Mouse (Mus musculus) neural tube, embryonic 11.5 days (tissue): ENCODE results near the gene Ppme1. TPM values are rescaled to one million over a fixed set of nuclear protein-coding genes. Genes with fewer than 3 reads are reported as not detected.

Experiments used
- ATAC-seq: fragments of 200-750 bp; cut with Nextera tagmentation; 2 replicates; pipeline ENCODE4 v1.8.0; 2017; ENCODE audit warnings: moderate number of reproducible peaks, mild to moderate bottlenecking, moderate TSS enrichment, moderate library complexity; ENCODE audit not compliant: insufficient read depth, low FRiP score, low TSS enrichment
- DNase-seq: peaks from one replicate; pipeline ENCODE4 v3.0.0-alpha.2; 2015; ENCODE audit warnings: low spot score
- H3K27ac ChIP-seq: fragments of 300-500 bp; sonication (generic); 2 replicates; pipeline ENCODE4 v1.5.1; 2014; ENCODE audit warnings: low read depth, mild to moderate bottlenecking, low read length
- H3K27me3 ChIP-seq: fragments of 300-500 bp; sonication (generic); 2 replicates; pipeline ENCODE4 v1.6.1; 2014; ENCODE audit warnings: mild to moderate bottlenecking, low read length, mixed read lengths; ENCODE audit not compliant: control insufficient read depth, insufficient read depth
- H3K36me3 ChIP-seq: fragments of 300-500 bp; sonication (generic); 2 replicates; pipeline ENCODE4 v1.6.1; 2014; ENCODE audit warnings: mild to moderate bottlenecking, low read length, moderate library complexity, mixed read lengths; ENCODE audit not compliant: control insufficient read depth, insufficient read depth
- H3K4me1 ChIP-seq: fragments of 300-500 bp; sonication (generic); 2 replicates; pipeline ENCODE4 v1.6.1; 2014; ENCODE audit warnings: low read length, mixed read lengths; ENCODE audit not compliant: control insufficient read depth, insufficient read depth
- H3K4me2 ChIP-seq: fragments of 300-500 bp; sonication (generic); 2 replicates; pipeline ENCODE4 v1.6.1; 2014; ENCODE audit warnings: low read depth, mild to moderate bottlenecking, moderate library complexity
- H3K4me3 ChIP-seq: fragments of 300-500 bp; sonication (generic); 2 replicates; pipeline ENCODE4 v1.5.1; 2014; ENCODE audit warnings: low read depth, low read length
- H3K9ac ChIP-seq: fragments of 300-500 bp; sonication (generic); 2 replicates; pipeline ENCODE4 v1.6.1; 2014; ENCODE audit warnings: mild to moderate bottlenecking, low read length
- H3K9me3 ChIP-seq: fragments of 300-500 bp; sonication (generic); 2 replicates; pipeline ENCODE4 v1.6.1; 2016; ENCODE audit warnings: low read length; ENCODE audit not compliant: control insufficient read depth
- WGBS: fragments of 180-500 bp; shearing (Covaris S2); extraction: QIAGEN DNeasy Blood & Tissue Kit; methylation state at CpG from one replicate; pipeline ENCODE4 v1.1.7; 2014; 5-methylcytosine and 5-hydroxymethylcytosine counted together
- polyA plus RNA-seq: library from polyadenylated mRNA; unstranded; fragments of >200 nt; fragmentation: Nextera tagmentation; extraction: Ambion mirVana; gene quantifications from 2 replicates; pipeline ENCODE4 v1.2.1, GENCODE M21; 2014

Ppme1 gene
- polyA plus RNA-seq: 116 and 124 TPM in 2 replicates

DNA sequence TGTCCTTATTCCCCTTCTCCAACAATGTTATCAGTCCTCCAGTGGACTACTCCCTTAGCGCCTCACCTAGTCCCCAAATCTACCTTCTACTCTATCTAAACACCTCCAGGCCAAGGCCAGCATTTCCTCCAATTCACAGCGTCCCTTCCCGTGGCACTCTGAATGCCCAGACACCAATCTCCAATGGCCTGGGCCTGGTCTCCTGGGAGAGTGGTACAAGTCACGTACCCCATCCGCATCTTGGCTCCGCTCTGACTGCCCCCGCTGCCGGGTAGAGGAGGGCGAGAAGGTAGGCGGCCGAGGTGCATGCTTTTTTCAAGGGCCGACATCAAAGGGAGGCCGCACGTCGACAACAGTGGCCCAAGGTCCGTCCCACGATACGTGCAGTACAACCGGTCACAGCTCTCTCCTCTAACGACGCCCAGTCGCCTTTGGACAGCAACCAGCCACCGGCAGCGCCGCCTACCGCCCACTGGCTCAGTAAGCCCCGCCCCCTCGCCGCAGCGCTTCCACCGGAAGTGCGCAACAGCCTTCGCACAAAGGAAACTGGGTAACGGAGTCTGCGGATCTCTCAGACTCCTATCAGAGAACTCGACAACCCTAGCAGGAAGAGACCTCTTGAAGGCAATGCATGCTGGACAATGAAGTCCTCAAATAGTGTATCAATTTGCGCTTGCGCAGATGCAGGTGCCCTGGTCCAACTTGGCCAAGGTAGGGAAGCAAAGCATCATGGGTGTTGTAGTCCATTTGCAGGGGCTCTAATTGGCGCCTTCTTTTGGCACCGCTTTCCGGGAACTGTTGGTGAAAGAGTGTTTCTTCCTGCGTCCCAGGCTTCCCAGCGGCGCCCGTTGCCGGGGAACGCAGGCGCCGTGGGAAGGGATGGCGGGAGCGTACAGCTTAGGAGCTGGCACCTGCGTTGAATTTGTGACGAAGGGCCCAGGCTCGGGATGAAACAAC is at the start of gene Ppme1, which contains the start of gene C2cd3:
Ppme1 (minus strand) TSS at position 813 of the 957 bp plus-strand sequence.
C2cd3 (plus strand) TSS at position 739 of the 957 bp plus-strand sequence.
- peak; percentile 98 for DNase-seq

DNA sequence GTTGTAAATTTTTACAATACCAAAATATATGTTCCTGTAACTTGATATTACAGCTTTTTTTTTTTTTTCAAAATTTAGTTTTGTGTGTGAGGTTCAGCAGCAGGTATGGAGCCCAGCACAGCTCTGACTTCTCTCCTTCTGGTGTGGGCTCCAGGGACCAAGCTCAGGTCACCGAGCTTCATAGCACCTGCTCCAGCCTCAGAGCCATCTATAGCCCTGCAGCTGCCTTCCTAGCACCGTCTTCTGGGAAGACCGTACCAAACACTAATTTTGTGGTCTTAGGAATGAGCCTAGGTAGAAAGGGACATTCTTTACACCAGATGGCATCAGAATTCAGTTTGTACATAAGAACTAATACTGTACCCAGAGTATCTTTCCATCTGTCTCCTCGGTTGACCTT is 36.6 kb upstream of the Ppme1 start:
- 94% methylated on average over 4 of the region's 4 CpGs for WGBS
- H3K36me3 ChIP-seq: peaks cover 12% of the 10 kb centered on the region
- DNase-seq: no peak
- H3K4me2 ChIP-seq: no peak overlapping the region
- no peaks in the 10 kb centered on the region for H3K27me3 ChIP-seq
- H3K9ac ChIP-seq: no peak overlapping the region
- H3K4me1 ChIP-seq: no peaks in the 10 kb centered on the region
- no peak overlapping the region for H3K27ac ChIP-seq
- no peak for ATAC-seq
- H3K9me3 ChIP-seq: no peaks in the 10 kb centered on the region
- H3K4me3 ChIP-seq: no peak overlapping the region

More for the DNA sequence above, at the start of gene Ppme1, which contains the start of gene C2cd3:
- peak within 1 kb of the TSS; percentile 79 for H3K4me2 ChIP-seq
- peak; percentile 92 for ATAC-seq
- H3K27me3 ChIP-seq: no peaks in the 10 kb centered on the region
- no peaks in the 10 kb centered on the region for H3K9me3 ChIP-seq
- peak within 1 kb of the TSS; percentile 42 for H3K27ac ChIP-seq
- peak within 1 kb of the TSS; percentile 73 for H3K9ac ChIP-seq
- under 1% methylated on average over 54 of the region's 54 CpGs for WGBS
- H3K4me1 ChIP-seq: peaks cover 2% of the 10 kb centered on the region
- H3K4me3 ChIP-seq: peak within 1 kb of the TSS; percentile 56
- H3K36me3 ChIP-seq: no peaks in the 10 kb centered on the region

DNA sequence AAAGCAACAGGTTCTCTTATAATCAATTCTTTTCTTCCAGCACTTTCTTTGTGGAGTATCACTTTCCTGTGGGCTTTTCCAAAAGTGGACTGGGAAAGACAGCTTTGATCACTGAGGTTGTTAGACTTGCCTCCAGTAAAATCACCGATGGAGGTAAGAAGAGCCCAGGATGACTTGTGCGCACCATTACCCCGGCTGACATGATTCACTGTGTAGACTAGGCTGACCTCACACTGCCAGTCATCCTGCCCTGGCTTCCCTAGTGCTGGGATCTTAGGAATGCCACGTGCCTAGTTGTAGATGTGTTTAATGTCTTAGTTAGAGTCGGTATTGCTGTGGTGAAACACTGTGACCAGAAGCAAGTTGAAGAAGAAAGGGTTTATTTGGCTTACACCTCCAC is 35.6 kb upstream of the Ppme1 start:
- no peak overlapping the region for H3K4me2 ChIP-seq
- no peaks in the 10 kb centered on the region for H3K9me3 ChIP-seq
- H3K36me3 ChIP-seq: peaks cover 10% of the 10 kb centered on the region
- ATAC-seq: no peak
- H3K9ac ChIP-seq: no peak overlapping the region
- no peak overlapping the region for H3K27ac ChIP-seq
- no peak overlapping the region for H3K4me3 ChIP-seq
- H3K4me1 ChIP-seq: no peaks in the 10 kb centered on the region
- no peak for DNase-seq
- WGBS: 95% methylated on average over 5 of the region's 5 CpGs
- no peaks in the 10 kb centered on the region for H3K27me3 ChIP-seq

DNA sequence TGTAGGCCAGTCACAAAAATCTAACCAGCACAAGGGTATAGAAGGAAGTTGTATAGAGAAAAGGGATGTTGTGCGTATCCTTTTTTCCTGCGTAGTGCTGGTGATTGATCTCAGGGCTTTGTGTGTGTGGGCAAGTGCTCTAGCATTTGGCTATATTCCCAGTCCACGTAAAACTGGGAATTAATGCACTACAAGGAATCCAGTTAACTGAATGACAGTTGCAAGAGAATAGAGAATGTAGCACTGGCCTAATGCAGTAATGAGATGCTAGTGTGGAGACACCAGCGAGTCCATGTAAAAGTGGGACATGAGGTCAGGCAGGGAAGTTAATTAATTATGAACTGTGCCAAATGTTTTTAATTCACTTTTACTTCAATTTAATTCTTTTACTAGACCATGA is 30.6 kb upstream of the Ppme1 start:
- Histone ChIP-seq H3K4me3 (no peak overlapping the region), H3K36me3 (peaks cover 4% of the 10 kb centered on the region), H3K27ac (no peak overlapping the region), H3K27me3 (no peaks in the 10 kb centered on the region), H3K4me1 (no peaks in the 10 kb centered on the region), H3K9ac (no peak overlapping the region), H3K9me3 (no peaks in the 10 kb centered on the region), H3K4me2 (no peak overlapping the region)
- no peak for DNase-seq
- ATAC-seq: no peak
- WGBS: 83% methylated on average over 4 of the region's 4 CpGs

DNA sequence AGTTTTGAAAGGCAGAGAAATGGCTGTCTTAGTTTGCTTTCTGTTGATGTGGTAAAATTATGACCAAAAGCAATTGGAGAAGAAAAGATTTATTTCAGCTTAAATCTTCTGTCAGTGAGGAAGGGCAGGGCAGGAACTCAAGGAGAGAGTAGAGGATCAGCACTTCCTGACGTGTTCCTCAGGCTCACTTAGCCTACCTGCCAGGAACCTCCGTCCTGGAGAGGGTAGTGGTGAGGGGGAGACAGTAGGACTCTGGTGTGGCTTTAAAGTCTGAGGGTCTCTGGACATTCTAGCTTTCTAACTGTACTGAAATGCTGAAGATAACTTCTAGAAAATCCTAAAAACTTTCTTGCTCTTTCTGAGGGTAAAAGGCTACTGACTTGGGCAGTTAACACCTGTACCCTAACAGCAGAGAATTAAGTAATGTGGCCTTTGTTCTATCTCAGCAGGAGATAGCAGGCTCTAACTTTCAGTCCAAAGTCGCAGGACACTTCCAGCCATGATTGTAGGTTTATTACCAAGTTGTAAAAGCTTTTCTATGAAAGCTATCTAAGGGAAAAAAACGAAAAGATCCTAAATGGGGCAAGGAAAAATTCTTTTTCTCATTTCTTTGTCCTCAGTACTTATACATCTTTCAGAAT is 28.9 kb upstream of the Ppme1 start:
- Histone ChIP-seq H3K27me3 (no peaks in the 10 kb centered on the region), H3K36me3 (peaks cover 4% of the 10 kb centered on the region), H3K9me3 (no peaks in the 10 kb centered on the region), H3K9ac (no peak overlapping the region), H3K4me1 (no peaks in the 10 kb centered on the region), H3K27ac (no peak overlapping the region), H3K4me2 (no peak overlapping the region), H3K4me3 (no peak overlapping the region)
- WGBS: 24% methylated on average over 4 of the region's 4 CpGs
- no peak for ATAC-seq
- no peak for DNase-seq

DNA sequence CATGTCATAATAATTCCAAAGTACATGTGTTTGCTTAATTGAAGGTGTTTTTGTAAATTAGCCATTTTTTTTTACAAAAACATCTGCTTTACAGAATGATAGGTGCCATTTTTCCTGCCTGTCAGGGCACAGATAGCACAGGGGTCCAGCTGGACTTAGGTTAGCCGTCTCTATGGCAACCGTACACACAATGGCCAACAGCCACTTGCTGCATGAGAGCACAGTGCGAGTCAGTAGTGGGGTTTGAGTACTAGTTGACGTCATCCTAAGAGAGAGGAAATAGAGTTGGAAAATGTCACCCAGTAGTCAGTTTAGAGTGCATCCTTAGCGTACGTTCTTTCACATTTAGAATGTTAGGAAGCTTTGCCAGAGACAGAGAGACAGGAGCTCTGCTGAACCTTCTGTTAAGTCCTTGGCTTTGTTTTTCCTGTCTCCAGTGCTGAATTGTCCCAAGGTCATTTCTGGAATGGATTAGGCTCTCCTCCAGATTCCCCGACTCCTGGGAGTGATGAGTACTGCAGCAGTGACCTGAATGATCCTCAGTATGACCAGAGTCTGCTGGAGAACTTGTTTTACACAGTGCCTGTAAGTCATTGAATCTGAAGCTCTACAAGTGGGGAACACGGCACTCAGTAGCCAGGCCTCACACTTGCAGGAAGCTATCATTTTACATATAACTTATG is 27.3 kb upstream of the Ppme1 start:
- Histone ChIP-seq H3K27ac (no peak overlapping the region), H3K9ac (no peak overlapping the region), H3K36me3 (peaks cover 6% of the 10 kb centered on the region), H3K4me3 (no peak overlapping the region), H3K9me3 (no peaks in the 10 kb centered on the region), H3K4me2 (no peak overlapping the region), H3K27me3 (no peaks in the 10 kb centered on the region), H3K4me1 (no peaks in the 10 kb centered on the region)
- ATAC-seq (peak; percentile 79; the same call in 1 of the 2 replicates), DNase-seq (peak; percentile 35)
- WGBS: 66% methylated on average over 8 of the region's 8 CpGs

DNA sequence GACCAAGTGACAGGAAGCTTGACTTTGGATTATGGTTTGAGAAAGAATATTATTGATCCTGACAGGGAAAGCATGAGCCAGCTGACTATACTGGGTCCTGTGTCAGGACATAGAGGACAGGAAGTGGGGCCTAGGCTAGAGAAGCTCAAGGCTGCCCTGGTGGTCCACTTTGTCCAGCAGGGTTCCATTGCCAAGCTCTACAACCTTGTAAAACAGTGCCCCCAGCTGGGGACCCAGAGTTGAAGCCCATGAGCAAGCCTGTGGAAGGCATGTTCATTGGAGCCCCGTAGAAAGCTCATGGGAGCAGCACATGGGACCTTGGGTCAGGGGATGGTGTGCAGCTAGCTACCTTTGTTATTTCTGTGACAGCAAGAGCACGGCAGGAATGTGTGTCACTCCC is 20.2 kb upstream of the Ppme1 start:
- no peaks in the 10 kb centered on the region for H3K4me1 ChIP-seq
- no peak for ATAC-seq
- no peak overlapping the region for H3K4me2 ChIP-seq
- no peak overlapping the region for H3K4me3 ChIP-seq
- WGBS: 81% methylated on average over 2 of the region's 2 CpGs
- no peaks in the 10 kb centered on the region for H3K27me3 ChIP-seq
- H3K9ac ChIP-seq: no peak overlapping the region
- H3K9me3 ChIP-seq: no peaks in the 10 kb centered on the region
- H3K27ac ChIP-seq: no peak overlapping the region
- peaks cover 15% of the 10 kb centered on the region for H3K36me3 ChIP-seq
- no peak for DNase-seq

DNA sequence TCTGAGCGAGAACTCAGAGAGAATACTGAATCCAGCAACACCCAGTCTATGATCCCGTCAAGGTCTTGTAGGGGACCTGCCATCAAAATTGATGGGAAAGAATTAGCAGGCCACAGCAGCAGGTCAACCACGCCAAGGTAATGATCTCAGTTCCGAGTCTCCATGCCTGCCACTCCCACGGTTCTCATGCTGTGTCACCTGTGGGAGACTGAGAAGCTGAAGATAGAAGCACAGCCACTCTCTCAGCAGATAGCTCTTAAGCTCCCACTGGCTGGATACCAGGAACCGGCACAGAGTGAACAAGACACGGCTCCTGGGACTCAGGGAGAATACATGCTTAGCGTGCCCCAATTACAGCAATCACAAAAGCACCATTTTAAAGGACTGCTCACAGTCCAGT is 18.1 kb upstream of the Ppme1 start:
- Histone ChIP-seq H3K36me3 (peaks cover 12% of the 10 kb centered on the region), H3K9me3 (no peaks in the 10 kb centered on the region), H3K9ac (no peak overlapping the region), H3K4me3 (no peak overlapping the region), H3K27ac (no peak overlapping the region), H3K27me3 (no peaks in the 10 kb centered on the region), H3K4me2 (no peak overlapping the region), H3K4me1 (no peaks in the 10 kb centered on the region)
- DNase-seq (no peak), ATAC-seq (no peak)
- WGBS: 88% methylated on average over 8 of the region's 8 CpGs
